Mouse (Mus musculus) induced T-regulatory cell, adult 2 months (primary cell): ENCODE measurements at regions not wholly inside any gene's neighbourhood (a gene's known extent, or its start where the extent isn't known, plus 50 kb on each side); places are given as distances from the start of the nearest gene placed in this dataset.
A peak's percentile ranks its signal among the peaks of the same experiment; 100 is the strongest.
"Not testable (repeated sequence)": the region's sequence is repeated elsewhere in the genome, so short reads cannot be mapped to it uniquely, and the experiment has no call there.

Experiments
- DNase-seq: peaks from one replicate; pipeline ENCODE4 v3.0.0-alpha.2; 2012; ENCODE audit warnings: low read depth

GRCm38 (mm10) chr17:35758769-35759168 is 54.3 kb upstream of the Ddr1 start:
- DNase-seq: peak; percentile 55

DNA sequence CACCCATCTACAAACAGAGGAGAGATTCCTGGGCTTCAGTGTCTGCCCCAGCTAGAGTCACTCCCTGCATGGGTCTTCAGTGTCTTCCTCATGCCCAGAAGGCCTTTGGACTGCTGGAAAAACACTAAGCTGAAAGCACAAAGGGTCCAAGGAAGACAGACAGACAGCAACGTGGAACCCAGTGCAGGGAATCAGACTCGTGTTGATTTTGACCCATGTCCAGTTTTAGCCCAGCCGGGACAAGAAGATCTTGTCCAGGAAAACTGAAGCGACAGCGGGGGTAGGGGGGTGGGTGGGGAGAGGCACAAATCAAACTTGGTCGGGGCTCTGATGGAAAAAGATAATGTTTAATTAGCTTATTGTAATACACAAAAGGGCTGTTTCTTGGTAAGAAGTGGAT is 55.3 kb upstream of the Ddr1 start:
- no peak for DNase-seq

GRCm38 (mm10) chr17:35762614-35763013 is 58.2 kb upstream of the Ddr1 start:
- no peak for DNase-seq

DNA sequence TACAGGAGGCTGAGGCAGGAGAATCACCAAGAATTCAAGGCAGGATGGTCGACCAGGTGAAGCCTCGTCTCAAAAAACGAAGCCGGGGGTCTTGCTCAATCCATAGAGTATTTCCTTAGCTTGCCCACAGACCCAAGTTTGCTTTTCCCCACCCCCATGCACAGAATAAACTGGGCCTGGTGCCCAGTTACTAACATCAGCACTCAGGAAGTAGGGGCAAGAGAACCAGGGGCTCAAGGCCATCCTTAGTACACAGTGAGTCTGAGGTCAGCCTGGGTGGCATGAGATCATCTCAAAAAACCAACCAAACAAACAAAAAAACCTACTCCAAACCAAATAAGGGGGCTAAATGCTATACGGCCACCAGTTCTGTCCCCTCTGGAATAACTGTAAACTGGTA is 58.4 kb upstream of the Ier3 start:
- no peak for DNase-seq

DNA sequence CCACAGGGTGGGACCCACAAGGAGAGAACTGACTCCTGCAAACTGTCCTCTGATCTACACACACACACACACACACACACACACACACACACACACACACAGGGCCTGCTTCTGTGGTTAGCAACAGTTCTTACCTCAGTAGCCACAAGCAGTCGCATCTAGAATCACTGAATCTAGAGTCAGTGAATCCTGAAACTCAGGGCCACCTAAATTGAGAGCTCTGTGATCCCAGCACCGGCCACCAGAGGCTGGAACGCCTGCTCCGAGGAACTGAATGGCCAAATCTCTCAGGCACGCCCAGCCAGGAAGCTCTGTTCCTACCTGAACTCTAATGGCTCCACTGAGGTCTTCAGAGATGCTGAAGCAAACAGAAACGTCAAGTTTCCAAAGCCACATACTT is 57.6 kb upstream of the Ier3 start:
- DNase-seq: peak; percentile 71

- DNase-seq: peak; percentile 66
Observed at GRCm38 (mm10) chr17:35766406-35766805, 55.1 kb upstream of the Ier3 start.

GRCm38 (mm10) chr17:35769175-35769960 is 52.1 kb upstream of the Ier3 start:
- DNase-seq: no peak

- not testable (repeated sequence) for DNase-seq
Observed at GRCm38 (mm10) chr17:35769961-35770276, 51.6 kb upstream of the Ier3 start.

GRCm38 (mm10) chr17:35770599-35770998 is 50.9 kb upstream of the Ier3 start:
- DNase-seq: no peak

DNA sequence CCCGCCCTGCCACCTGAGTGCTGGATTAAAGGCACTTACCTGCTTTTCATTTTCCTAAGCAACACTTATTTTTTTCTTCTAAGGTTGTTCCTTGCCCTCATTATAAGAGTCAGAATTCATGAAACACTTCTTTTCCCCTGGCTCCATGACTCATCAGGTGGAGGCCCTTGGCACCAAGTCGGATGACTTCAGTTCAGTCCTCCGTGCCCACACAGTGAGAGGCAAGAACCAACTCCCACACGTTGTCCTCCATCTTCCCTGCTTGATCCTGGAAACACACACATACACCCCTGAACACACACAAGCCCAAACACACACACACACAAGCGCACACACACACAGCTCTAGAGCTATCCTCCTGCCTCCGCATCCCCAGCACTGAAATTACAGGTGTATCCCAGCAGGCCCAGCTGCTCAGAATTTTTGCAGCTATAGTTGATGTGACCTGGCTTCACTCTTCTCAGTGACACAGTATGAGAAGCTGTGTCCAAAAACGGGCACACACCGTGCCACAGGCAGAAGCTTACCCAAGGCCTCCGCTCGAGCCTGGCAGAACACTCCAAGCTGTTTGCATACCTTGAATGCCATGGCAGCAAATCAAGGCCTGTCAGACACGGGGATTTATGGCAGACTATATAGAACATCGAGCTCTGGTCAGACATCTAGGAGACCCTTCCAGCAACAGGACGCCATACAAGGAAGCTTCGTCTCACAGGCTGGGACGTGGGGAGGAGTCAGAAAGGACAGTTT is 49.7 kb upstream of the Ier3 start:
- DNase-seq: no peak
